Mouse (Mus musculus) liver, adult 2 months (tissue): ENCODE results near the gene Nol6. TPM values are rescaled to one million over a fixed set of nuclear protein-coding genes. Genes with fewer than 3 reads are reported as not detected.

Experiments
- DNase-seq: peaks from one replicate; pipeline ENCODE4 v3.0.0-alpha.2; 2011; ENCODE audit warnings: low read depth, low spot score; ENCODE audit errors: extremely low read depth
- H3K27ac ChIP-seq: fragments of 200-500 bp; replicated peaks from 2 replicates; pipeline ENCODE4 v1.5.1; 2012; ENCODE audit warnings: low read depth, mild to moderate bottlenecking, control low read depth, inconsistent platforms, low read length; ENCODE audit not compliant: insufficient read depth
- H3K27me3 ChIP-seq: fragments of 200-500 bp; 2 replicates; pipeline ENCODE4 v1.6.1; 2012; ENCODE audit warnings: mild to moderate bottlenecking, moderate library complexity, low read length, inconsistent platforms; ENCODE audit not compliant: control insufficient read depth, insufficient read depth
- H3K36me3 ChIP-seq: fragments of 200-500 bp; 2 replicates; pipeline ENCODE4 v1.6.1; 2012; ENCODE audit warnings: low read length, inconsistent platforms; ENCODE audit not compliant: control insufficient read depth, insufficient read depth
- H3K4me1 ChIP-seq: fragments of 200-500 bp; 2 replicates; pipeline ENCODE4 v1.6.1; 2011; ENCODE audit warnings: low read length; ENCODE audit not compliant: control insufficient read depth, insufficient read depth
- H3K4me3 ChIP-seq: fragments of 200-500 bp; 2 replicates; pipeline ENCODE4 v1.5.1; 2011; ENCODE audit warnings: low read depth, mild to moderate bottlenecking, control low read depth, low read length, moderate library complexity; ENCODE audit not compliant: insufficient read depth
- H3K79me2 ChIP-seq: fragments of 200-500 bp; 2 replicates; pipeline ENCODE4 v1.6.1; 2012; ENCODE audit warnings: inconsistent platforms, mild to moderate bottlenecking, low read length, moderate library complexity; ENCODE audit not compliant: control insufficient read depth, insufficient read depth
- H3K9ac ChIP-seq: fragments of 200-500 bp; 2 replicates; pipeline ENCODE4 v1.6.1; 2012; ENCODE audit warnings: low read depth, mild to moderate bottlenecking, control low read depth, inconsistent platforms, low read length
- CTCF ChIP-seq: fragments of 200-500 bp; IDR thresholded peaks from 2 replicates; pipeline ENCODE4 v1.5.1; 2011; ENCODE audit warnings: low read depth, low read length, control low read depth
- POLR2A ChIP-seq: fragments of 200-500 bp; IDR thresholded peaks from 2 replicates; pipeline ENCODE4 v1.6.1; 2011; ENCODE audit warnings: low read length, control low read depth; ENCODE audit not compliant: insufficient read depth; ENCODE audit errors: extremely low read depth
- WGBS: fragments of 180-500 bp; shearing (Covaris S2); methylation state at CpG from one replicate; pipeline ENCODE4 v1.1.7; 2018; 5-methylcytosine and 5-hydroxymethylcytosine counted together
- polyA plus RNA-seq: library from polyadenylated mRNA; depleted of rRNA; stranded (reverse); fragments of >200 nt; gene quantifications from 2 replicates; pipeline ENCODE4 v1.2.3, GENCODE M21; 2012
- total RNA-seq: library from RNA; depleted of rRNA; stranded (reverse); fragments of >200 nt; gene quantifications from 2 replicates; pipeline ENCODE4 v1.2.3, GENCODE M21; 2014

Nol6 gene
- total and polyA plus RNA-seq, 2 experiments, result 6.6 to 18.7 TPM

- no peaks in the 10 kb centered on the region for H3K27me3 ChIP-seq
- H3K4me1 ChIP-seq, result peaks cover 28% of the 10 kb centered on the region
- TF ChIP-seq POLR2A (no peak), CTCF (no peak)
- DNase-seq, result peak; percentile 60
- peak overlapping the region; percentile 52 for H3K27ac ChIP-seq
- H3K79me2 ChIP-seq, result peaks cover 38% of the 10 kb centered on the region; the same call in 1 of the 2 replicates
- no peak overlapping the region for H3K9ac ChIP-seq
- H3K36me3 ChIP-seq, result no peaks in the 10 kb centered on the region; the same call in 1 of the 2 replicates
- 67% methylated on average over 6 of the region's 6 CpGs for WGBS
- H3K4me3 ChIP-seq, result no peak overlapping the region
Measured at GRCm38 (mm10) chr4:41140174-41140875, 16.1 kb upstream of the Nol6 start.

- Histone ChIP-seq H3K27me3 (no peaks in the 10 kb centered on the region), H3K36me3 (no peaks in the 10 kb centered on the region; the same call in 1 of the 2 replicates), H3K9ac (peak overlapping the region; percentile 100), H3K4me3 (peak overlapping the region; percentile 72), H3K4me1 (peaks cover 13% of the 10 kb centered on the region), H3K27ac (peak overlapping the region; percentile 97), H3K79me2 (peaks cover 24% of the 10 kb centered on the region; the same call in 1 of the 2 replicates)
- no peak for DNase-seq
- whole genome bisulfite sequencing, result 0% methylated on average over 8 of the region's 8 CpGs
- TF ChIP-seq CTCF (no peak), POLR2A (no peak)
Measured at GRCm38 (mm10) chr4:41136811-41137210, 12.6 kb upstream of the Nol6 start.

GRCm38 (mm10) chr4:41136454-41136805 lies 12.2 kb upstream of the Nol6 start:
- DNase-seq, result peak; percentile 88
- Histone ChIP-seq H3K4me3 (peak overlapping the region; percentile 72), H3K4me1 (peaks cover 13% of the 10 kb centered on the region), H3K79me2 (peaks cover 24% of the 10 kb centered on the region; the same call in 1 of the 2 replicates), H3K9ac (peak overlapping the region; percentile 100), H3K36me3 (no peaks in the 10 kb centered on the region; the same call in 1 of the 2 replicates), H3K27ac (peak overlapping the region; percentile 97), H3K27me3 (no peaks in the 10 kb centered on the region)
- TF ChIP-seq POLR2A, result peak; percentile 80
- no peak for TF ChIP-seq CTCF
- WGBS, result 1% methylated on average over 4 of the region's 4 CpGs

- no peak for DNase-seq
- Histone ChIP-seq H3K27ac (peak within 1 kb of the TSS; percentile 97), H3K36me3 (no peaks in the 10 kb centered on the region; the same call in 1 of the 2 replicates), H3K27me3 (no peaks in the 10 kb centered on the region), H3K4me1 (peaks cover 13% of the 10 kb centered on the region), H3K4me3 (peak within 1 kb of the TSS; percentile 92), H3K79me2 (peaks cover 24% of the 10 kb centered on the region; the same call in 1 of the 2 replicates), H3K9ac (peak within 1 kb of the TSS; percentile 100)
- WGBS, result under 1% methylated on average over 59 of the region's 65 CpGs
- peak; percentile 48; the same call in 1 of the 2 replicates for TF ChIP-seq POLR2A
- TF ChIP-seq CTCF, result no peak
Measured at GRCm38 (mm10) chr4:41135711-41136453, 11.6 kb upstream of the Nol6 start, which contains the start of gene Ube2r2. Gene Ube2r2, plus strand, starts transcription at chr4:41135743.

- H3K27ac ChIP-seq, result peak overlapping the region; percentile 97
- DNase-seq, result peak; percentile 70
- H3K36me3 ChIP-seq, result no peaks in the 10 kb centered on the region; the same call in 1 of the 2 replicates
- peaks cover 18% of the 10 kb centered on the region; the same call in 1 of the 2 replicates for H3K79me2 ChIP-seq
- peak overlapping the region; percentile 92 for H3K4me3 ChIP-seq
- WGBS, result 2% methylated on average over 23 of the region's 70 CpGs
- peak overlapping the region; percentile 100 for H3K9ac ChIP-seq
- peaks cover 9% of the 10 kb centered on the region for H3K4me1 ChIP-seq
- no peaks in the 10 kb centered on the region for H3K27me3 ChIP-seq
- TF ChIP-seq CTCF (no peak), POLR2A (peak; percentile 74)
Measured at GRCm38 (mm10) chr4:41134935-41135710, 10.9 kb upstream of the Nol6 start.
